Mouse (Mus musculus): ENCODE measurements around the gene Gm33543. TPM values are rescaled to one million over a fixed set of nuclear protein-coding genes. Genes with fewer than 3 reads are reported as not detected.

Gm33543 gene
- polyA plus RNA-seq, 1 experiment, result not detected

DNA sequence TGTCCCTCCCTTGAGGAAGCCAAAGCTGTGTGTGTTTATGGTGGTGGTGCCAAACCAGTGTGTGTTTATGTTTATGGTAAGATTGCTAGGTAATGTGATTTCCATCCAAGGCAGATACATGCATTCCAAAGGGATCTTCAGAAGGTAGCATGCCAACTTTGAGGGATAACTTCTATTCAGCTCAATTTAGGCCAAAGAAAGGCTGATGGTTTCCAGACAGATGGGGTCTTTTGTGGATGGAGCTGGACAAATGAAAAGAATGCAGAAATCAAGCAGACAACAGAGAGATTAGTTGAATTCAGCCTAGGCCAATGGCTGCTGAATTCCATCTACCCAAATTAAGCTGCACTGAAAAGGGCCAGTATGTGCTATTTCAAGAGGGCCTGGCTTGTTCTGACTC is 13.3 kb downstream of the Gm33543 start:
- Histone ChIP-seq H3K9me3 (replicated peaks; ENCODE audit: control insufficient read depth, insufficient read depth, low read length, poor library complexity, severe bottlenecking) (no peaks in the 10 kb centered on the region), H3K4me3 (ENCODE audit: low read depth, low read length) (no peak overlapping the region), H3K9ac (ENCODE audit: low read depth, poor library complexity, severe bottlenecking) (no peak overlapping the region), H3K4me1 (ENCODE audit: control insufficient read depth, insufficient read depth, low read length) (no peaks in the 10 kb centered on the region), H3K36me3 (ENCODE audit: control insufficient read depth, insufficient read depth, low read length, poor library complexity, severe bottlenecking) (no peaks in the 10 kb centered on the region), H3K27ac (ENCODE audit: insufficient read depth, low read length) (no peak overlapping the region), H3K27me3 (ENCODE audit: control insufficient read depth, insufficient read depth, low read length, poor library complexity, severe bottlenecking) (no peaks in the 10 kb centered on the region)
- TF ChIP-seq EP300 (IDR thresholded peaks at IDR 0.05; ENCODE audit: insufficient read depth, low read depth, low read length), result no peak
- TF ChIP-seq POLR2A (IDR thresholded peaks at IDR 0.05; ENCODE audit: insufficient read depth, low read length), result no peak
- TF ChIP-seq CTCF (IDR thresholded peaks at IDR 0.05; ENCODE audit: low read depth, low read length), result no peak

- no peaks in the 10 kb centered on the region for H3K4me1 ChIP-seq (ENCODE audit: control insufficient read depth, insufficient read depth, low read length)
- no peaks in the 10 kb centered on the region for H3K27me3 ChIP-seq (ENCODE audit: control insufficient read depth, insufficient read depth, low read length, poor library complexity, severe bottlenecking)
- no peak overlapping the region for H3K27ac ChIP-seq (ENCODE audit: insufficient read depth, low read length)
- no peak overlapping the region for H3K9ac ChIP-seq (ENCODE audit: low read depth, poor library complexity, severe bottlenecking)
- no peaks in the 10 kb centered on the region for H3K9me3 ChIP-seq (replicated peaks; ENCODE audit: control insufficient read depth, insufficient read depth, low read length, poor library complexity, severe bottlenecking)
- TF ChIP-seq EP300 (IDR thresholded peaks at IDR 0.05; ENCODE audit: insufficient read depth, low read depth, low read length) (no peak), POLR2A (IDR thresholded peaks at IDR 0.05; ENCODE audit: insufficient read depth, low read length) (no peak), CTCF (IDR thresholded peaks at IDR 0.05; ENCODE audit: low read depth, low read length) (no peak)
- H3K4me3 ChIP-seq (ENCODE audit: low read depth, low read length), result no peak overlapping the region
- no peaks in the 10 kb centered on the region for H3K36me3 ChIP-seq (ENCODE audit: control insufficient read depth, insufficient read depth, low read length, poor library complexity, severe bottlenecking)
Measured at GRCm38 (mm10) chr10:95828374-95828773, 14.4 kb downstream of the Gm33543 start.

DNA sequence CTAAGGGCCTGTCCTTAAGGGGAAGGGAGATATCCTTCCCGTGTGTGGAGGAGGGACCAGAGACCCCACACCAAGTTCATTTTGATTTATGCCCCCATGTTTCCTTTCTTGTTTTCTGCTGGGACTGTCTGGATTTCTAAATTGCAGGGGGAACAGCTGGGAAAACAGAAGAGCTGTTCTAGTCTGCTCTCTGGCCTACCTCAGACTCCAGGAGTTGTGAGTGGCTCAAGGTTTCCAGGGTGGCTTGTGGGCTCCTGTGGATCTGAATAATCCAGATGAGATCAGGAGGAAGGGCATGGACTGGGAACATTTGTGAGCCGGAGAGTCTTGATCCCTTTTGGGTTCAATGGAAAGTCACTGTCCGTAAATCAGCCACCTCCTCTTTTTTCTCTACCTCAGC is 17.1 kb downstream of the Gm33543 start:
- H3K27me3 ChIP-seq (ENCODE audit: control insufficient read depth, insufficient read depth, low read length, poor library complexity, severe bottlenecking), result no peaks in the 10 kb centered on the region
- H3K4me1 ChIP-seq (ENCODE audit: control insufficient read depth, insufficient read depth, low read length), result no peaks in the 10 kb centered on the region
- no peak overlapping the region for H3K9ac ChIP-seq (ENCODE audit: low read depth, poor library complexity, severe bottlenecking)
- TF ChIP-seq CTCF (IDR thresholded peaks at IDR 0.05; ENCODE audit: low read depth, low read length), result no peak
- no peak overlapping the region for H3K4me3 ChIP-seq (ENCODE audit: low read depth, low read length)
- no peaks in the 10 kb centered on the region for H3K9me3 ChIP-seq (replicated peaks; ENCODE audit: control insufficient read depth, insufficient read depth, low read length, poor library complexity, severe bottlenecking)
- no peak overlapping the region for H3K27ac ChIP-seq (ENCODE audit: insufficient read depth, low read length)
- H3K36me3 ChIP-seq (ENCODE audit: control insufficient read depth, insufficient read depth, low read length, poor library complexity, severe bottlenecking), result no peaks in the 10 kb centered on the region

DNA sequence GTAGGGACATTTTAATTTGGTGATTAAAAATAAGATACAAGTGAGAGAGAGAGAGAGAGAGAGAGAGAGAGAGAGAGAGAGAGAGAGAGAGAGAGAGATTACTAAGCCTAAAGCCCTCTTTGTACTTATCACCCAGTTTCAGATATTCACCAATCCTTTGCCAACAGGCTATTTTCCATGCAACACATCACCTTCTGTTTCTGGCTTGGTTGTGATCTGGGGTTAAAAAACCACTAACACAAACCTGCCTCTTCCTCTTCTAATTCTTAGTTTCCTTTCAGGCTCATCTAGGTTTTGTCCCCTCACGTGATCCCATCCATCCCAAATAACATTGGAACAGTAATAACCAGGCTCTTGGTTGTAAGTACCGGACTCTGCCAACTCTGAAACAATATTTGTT is 24.2 kb downstream of the Gm33543 start:
- H3K4me1 ChIP-seq (ENCODE audit: control insufficient read depth, insufficient read depth, low read length), result no peaks in the 10 kb centered on the region
- H3K36me3 ChIP-seq (ENCODE audit: control insufficient read depth, insufficient read depth, low read length, poor library complexity, severe bottlenecking), result no peaks in the 10 kb centered on the region
- H3K9ac ChIP-seq (ENCODE audit: low read depth, poor library complexity, severe bottlenecking), result no peak overlapping the region
- TF ChIP-seq CTCF (IDR thresholded peaks at IDR 0.05; ENCODE audit: low read depth, low read length) (no peak), POLR2A (IDR thresholded peaks at IDR 0.05; ENCODE audit: insufficient read depth, low read length) (no peak), EP300 (IDR thresholded peaks at IDR 0.05; ENCODE audit: insufficient read depth, low read depth, low read length) (no peak)
- no peaks in the 10 kb centered on the region for H3K9me3 ChIP-seq (replicated peaks; ENCODE audit: control insufficient read depth, insufficient read depth, low read length, poor library complexity, severe bottlenecking)
- H3K27ac ChIP-seq (ENCODE audit: insufficient read depth, low read length), result no peak overlapping the region
- no peak overlapping the region for H3K4me3 ChIP-seq (ENCODE audit: low read depth, low read length)
- no peaks in the 10 kb centered on the region for H3K27me3 ChIP-seq (ENCODE audit: control insufficient read depth, insufficient read depth, low read length, poor library complexity, severe bottlenecking)

- no peaks in the 10 kb centered on the region for H3K9me3 ChIP-seq (replicated peaks; ENCODE audit: control insufficient read depth, insufficient read depth, low read length, poor library complexity, severe bottlenecking)
Measured at GRCm38 (mm10) chr10:95817419-95818161, 25.1 kb downstream of the Gm33543 start.

GRCm38 (mm10) chr10:95814351-95814750 is 28.4 kb downstream of the Gm33543 start:
- no peak overlapping the region for H3K27ac ChIP-seq (ENCODE audit: insufficient read depth, low read length)
- no peaks in the 10 kb centered on the region for H3K4me1 ChIP-seq (ENCODE audit: control insufficient read depth, insufficient read depth, low read length)
- no peak for TF ChIP-seq CTCF (IDR thresholded peaks at IDR 0.05; ENCODE audit: low read depth, low read length)
- TF ChIP-seq POLR2A (IDR thresholded peaks at IDR 0.05; ENCODE audit: insufficient read depth, low read length), result no peak
- TF ChIP-seq EP300 (IDR thresholded peaks at IDR 0.05; ENCODE audit: insufficient read depth, low read depth, low read length), result no peak
- no peaks in the 10 kb centered on the region for H3K36me3 ChIP-seq (ENCODE audit: control insufficient read depth, insufficient read depth, low read length, poor library complexity, severe bottlenecking)
- H3K9ac ChIP-seq (ENCODE audit: low read depth, poor library complexity, severe bottlenecking), result no peak overlapping the region
- no peak overlapping the region for H3K4me3 ChIP-seq (ENCODE audit: low read depth, low read length)
- H3K9me3 ChIP-seq (replicated peaks; ENCODE audit: control insufficient read depth, insufficient read depth, low read length, poor library complexity, severe bottlenecking), result no peaks in the 10 kb centered on the region
- no peaks in the 10 kb centered on the region for H3K27me3 ChIP-seq (ENCODE audit: control insufficient read depth, insufficient read depth, low read length, poor library complexity, severe bottlenecking)

More at GRCm38 (mm10) chr10:95817419-95818161, 25.1 kb downstream of the Gm33543 start:
- H3K27ac ChIP-seq (ENCODE audit: insufficient read depth, low read length), result no peak overlapping the region
- H3K36me3 ChIP-seq (ENCODE audit: control insufficient read depth, insufficient read depth, low read length, poor library complexity, severe bottlenecking), result no peaks in the 10 kb centered on the region
- H3K4me1 ChIP-seq (ENCODE audit: control insufficient read depth, insufficient read depth, low read length), result no peaks in the 10 kb centered on the region
- H3K27me3 ChIP-seq (ENCODE audit: control insufficient read depth, insufficient read depth, low read length, poor library complexity, severe bottlenecking), result no peaks in the 10 kb centered on the region
- no peak overlapping the region for H3K4me3 ChIP-seq (ENCODE audit: low read depth, low read length)
- H3K9ac ChIP-seq (ENCODE audit: low read depth, poor library complexity, severe bottlenecking), result no peak overlapping the region
- TF ChIP-seq CTCF (IDR thresholded peaks at IDR 0.05; ENCODE audit: low read depth, low read length), result no peak
- TF ChIP-seq POLR2A (IDR thresholded peaks at IDR 0.05; ENCODE audit: insufficient read depth, low read length), result no peak
- no peak for TF ChIP-seq EP300 (IDR thresholded peaks at IDR 0.05; ENCODE audit: insufficient read depth, low read depth, low read length)

All from ES-Bruce4 (cell line).